Mouse (Mus musculus): ENCODE results near the gene Rbp1.

The Rbp1 gene

GRCm38 (mm10) chr9:98425351-98425880, 2.7 kb downstream of the Rbp1 start:
- DNase-seq (ENCODE audit: low spot score): no peak

- no peak for DNase-seq (ENCODE audit: low spot score)
These were observed 5.3 kb downstream of the Rbp1 start for GRCm38 (mm10) chr9:98427906-98428517.

- no peak for DNase-seq (ENCODE audit: low spot score)
These were observed 6.0 kb downstream of the Rbp1 start for GRCm38 (mm10) chr9:98428783-98429182.

DNA sequence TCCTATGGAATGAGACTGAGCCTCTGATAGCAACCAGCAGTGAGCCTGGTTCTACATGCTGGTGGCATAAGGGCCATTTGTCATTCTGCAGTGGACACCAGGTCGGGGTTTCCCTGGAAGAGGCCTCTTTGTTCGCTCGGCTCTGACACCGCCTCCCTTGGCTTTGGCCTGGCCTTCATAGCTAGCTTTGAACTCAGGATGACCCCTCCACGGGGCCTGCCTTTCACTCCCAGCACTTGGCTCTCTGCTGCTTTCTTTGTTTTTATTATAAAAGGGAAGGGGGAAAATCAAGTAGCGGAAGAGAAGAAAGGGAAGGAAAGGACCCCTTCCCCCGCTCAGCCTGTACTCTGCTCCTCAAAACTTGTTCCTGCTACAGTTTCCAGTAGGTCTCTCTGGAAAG, 7.0 kb downstream of the Rbp1 start:
- DNase-seq (ENCODE audit: low spot score): no peak

GRCm38 (mm10) chr9:98430528-98430927, 7.8 kb downstream of the Rbp1 start:
- DNase-seq (ENCODE audit: low spot score): no peak

- no peak for DNase-seq (ENCODE audit: low spot score)
These were observed 10.3 kb downstream of the Rbp1 start for GRCm38 (mm10) chr9:98433021-98433420.

DNA sequence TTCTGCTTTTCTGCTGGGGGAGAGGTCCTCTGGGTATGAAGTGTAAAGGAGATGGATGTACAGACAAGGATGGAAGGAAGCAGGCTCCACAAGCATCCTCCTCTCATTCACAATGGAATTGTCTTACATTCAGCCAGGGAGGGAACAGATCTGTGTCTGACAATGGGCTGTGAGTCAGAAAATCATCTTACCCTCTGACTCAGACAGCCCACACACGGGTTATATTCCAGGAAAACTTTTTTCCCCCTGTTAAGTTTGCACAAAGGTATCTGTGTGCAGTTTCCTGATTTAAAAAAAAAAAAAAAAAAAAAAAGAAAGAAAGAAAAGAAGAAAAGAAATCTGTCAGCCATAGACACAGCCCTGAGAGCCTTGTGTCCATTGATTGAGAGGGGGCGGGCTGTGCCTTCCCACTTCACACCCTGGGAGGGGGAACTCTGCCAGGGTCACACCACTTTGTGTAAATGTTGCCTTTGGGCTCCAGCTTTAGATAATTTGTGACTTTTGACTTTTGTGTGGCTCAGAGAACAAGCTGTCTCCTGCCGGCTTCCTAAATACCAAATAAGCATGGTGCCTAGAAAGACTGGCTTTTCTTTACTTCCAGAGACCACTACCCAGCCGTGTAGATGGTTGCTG, 11.3 kb downstream of the Rbp1 start:
- DNase-seq (ENCODE audit: low spot score): no peak

DNA sequence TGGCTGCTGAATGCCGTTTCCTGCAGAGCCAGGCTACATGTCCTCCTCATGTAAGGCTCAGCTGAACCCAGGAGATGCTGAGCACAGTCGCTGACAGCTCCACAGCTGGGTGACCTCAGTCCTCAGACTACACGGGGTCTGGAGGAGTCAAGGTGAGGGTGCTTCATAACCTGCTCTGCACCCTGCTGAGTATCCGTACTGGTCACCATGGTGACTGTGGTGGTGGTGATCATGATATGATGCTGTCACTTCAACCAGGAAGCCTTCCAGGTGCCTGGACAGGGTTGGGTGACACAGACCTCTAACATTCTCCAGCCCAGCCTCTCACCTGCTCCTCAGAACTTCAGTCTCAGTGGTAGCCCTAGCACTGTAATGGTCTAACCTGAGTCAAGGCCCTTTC, 15.1 kb downstream of the Rbp1 start:
- DNase-seq (ENCODE audit: low spot score): no peak

GRCm38 (mm10) chr9:98439091-98439490, 16.3 kb downstream of the Rbp1 start:
- DNase-seq (ENCODE audit: low spot score): no peak

DNA sequence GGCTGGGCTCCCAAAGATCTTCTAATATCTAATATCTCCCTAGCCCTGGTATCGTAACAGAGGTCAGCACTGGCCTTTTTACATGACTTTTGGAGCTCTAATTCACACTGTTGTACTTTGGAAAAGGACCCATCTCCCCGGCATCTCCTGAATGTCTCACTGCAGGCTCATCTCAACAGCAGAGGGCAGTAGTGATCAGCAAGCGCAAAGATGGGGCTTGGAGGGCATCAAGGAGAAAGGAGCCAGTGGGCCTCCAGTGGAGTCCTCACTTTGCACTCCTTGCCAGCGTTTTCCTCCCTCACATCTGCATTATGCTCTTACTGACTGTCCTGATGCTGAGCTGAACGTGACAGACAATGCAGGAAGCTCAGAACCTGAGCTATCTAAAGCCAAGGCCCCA, 19.9 kb downstream of the Rbp1 start:
- DNase-seq (ENCODE audit: low spot score): no peak

DNA sequence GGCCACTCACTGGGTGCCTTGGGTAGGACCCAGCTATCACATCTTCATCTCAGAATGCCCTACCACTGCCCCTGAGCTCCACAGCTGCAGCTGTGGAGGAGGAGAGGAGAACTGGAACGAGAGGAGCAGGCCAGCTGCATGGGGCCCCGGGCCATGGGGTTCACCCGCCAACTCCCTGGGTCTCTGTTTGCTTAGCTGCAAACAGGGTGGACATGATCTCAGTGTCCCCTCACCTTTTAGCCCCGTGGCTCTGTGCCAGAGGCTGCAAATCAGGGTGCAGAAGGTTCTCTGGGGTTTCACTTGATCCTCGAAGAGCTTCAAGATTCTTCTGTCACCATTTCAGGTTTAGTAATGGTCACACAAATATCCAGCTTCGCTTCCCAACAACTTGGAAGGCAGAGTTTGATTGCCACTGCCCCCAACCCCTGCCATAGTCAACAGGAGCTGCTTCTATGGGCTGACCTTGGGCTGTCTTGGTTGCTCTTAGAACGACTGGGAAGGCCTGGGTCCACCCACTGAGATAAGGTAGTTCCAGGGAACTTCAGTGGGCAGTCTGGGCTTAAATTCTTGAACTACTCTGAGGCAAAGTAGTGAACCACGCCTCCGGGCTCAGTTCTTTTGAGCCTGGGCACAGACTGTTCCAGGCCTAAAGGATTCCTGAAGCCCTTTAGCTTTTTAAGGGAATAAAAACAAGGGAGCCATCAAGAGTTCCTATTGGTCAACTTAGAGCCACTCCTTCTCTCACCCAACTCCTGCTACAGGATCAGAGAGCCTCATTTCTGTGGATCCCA, 22.8 kb downstream of the Rbp1 start:
- DNase-seq (ENCODE audit: low spot score): no peak

GRCm38 (mm10) chr9:98450976-98451375, 28.2 kb downstream of the Rbp1 start:
- DNase-seq (ENCODE audit: low spot score): no peak

DNA sequence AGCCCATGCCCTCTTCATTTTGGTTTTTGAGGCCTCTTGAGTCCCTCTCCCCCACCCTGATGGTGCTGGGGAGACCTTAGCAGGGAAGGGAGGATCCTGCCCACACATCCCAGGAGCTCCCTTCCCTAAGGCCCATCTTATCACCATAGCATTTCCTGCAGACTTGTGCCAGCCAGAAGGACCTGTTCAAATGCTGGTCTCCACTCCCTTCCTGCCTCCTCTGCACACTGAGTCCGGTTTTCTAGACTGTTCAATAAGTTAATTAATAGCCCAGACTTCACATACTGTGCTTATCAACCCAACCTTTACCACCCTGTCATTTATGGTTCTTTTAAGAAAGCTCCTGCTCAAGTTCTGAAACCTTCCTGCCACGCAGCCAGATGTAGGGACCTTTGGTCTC, 43.9 kb downstream of the Rbp1 start:
- DNase-seq (ENCODE audit: low spot score): no peak

DNA sequence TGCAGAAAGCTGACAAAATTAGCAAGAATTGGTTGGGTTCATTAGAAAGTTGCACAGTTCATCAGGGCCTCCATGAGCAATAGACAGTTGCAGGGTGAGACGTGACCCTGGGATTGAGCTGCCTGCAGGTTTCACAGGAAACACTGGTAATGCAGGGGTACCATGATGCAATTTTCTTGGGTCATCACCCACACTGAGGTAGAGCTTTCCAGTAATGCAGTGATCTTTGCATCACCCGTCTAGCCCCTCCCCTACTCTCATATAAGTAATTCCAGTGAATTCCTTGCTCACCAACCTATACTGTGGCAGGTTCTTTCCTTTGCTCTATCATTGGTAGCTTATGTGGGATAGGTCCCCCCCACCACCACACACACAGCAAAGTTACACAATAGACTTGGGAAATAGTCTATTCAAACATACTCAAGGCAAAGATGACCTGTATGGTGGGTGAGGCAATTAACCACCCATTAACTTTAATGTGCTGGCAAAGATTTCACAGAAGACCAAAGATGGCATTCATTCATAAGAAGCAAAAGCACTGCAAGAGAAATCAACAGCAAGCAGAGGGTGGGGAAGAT, 57.5 kb downstream of the Rbp1 start:
- DNase-seq (ENCODE audit: low spot score): no peak

DNA sequence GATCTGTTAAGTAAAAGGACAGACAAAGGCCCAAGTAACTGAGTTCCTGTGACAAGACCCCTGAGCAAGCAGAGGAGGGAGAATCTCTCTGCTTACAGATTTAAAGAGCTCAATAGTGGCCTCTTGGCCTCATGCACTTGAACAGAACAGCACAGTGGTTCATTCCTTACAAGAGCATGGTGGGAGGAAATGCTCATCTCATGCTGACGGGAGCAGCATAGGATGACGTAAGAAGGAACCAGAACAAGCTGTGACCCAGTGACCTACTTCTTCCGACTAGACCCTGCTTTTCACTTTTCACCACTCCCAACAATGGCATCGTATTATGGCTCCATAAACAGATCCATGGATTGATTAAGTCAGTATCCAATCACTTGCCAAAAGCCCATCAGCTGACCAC, 59.5 kb downstream of the Rbp1 start:
- DNase-seq (ENCODE audit: low spot score): no peak

- no peak for DNase-seq (ENCODE audit: low spot score)
These were observed 62.3 kb downstream of the Rbp1 start for GRCm38 (mm10) chr9:98485020-98485419.

GRCm38 (mm10) chr9:98485815-98486214, 63.1 kb downstream of the Rbp1 start, which contains the start of gene Rbp2:
TSS of gene Rbp2 (plus strand) at chr9:98486115.
- no peak for DNase-seq (ENCODE audit: low spot score)

DNA sequence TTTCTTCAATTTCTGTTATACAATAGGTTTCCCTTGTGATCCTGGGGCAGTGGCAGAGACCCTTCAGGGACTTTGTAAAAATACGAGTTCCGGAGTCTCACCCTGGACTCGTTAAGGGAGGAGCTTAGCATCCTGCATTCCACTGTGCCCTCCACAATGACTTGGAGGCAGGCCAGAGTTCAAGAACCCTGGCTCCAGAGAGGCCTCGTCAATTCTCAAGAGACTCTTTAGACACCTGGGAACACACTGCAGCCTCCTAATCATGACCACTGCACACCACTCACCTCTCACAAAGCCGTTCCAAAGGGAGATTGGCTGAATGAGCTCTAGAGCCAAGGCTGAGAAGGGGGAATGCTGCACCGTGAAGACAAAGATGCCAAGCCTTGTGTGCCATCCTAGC, 64.5 kb downstream of the Rbp1 start:
- no peak for DNase-seq (ENCODE audit: low spot score)

- no peak for DNase-seq (ENCODE audit: low spot score)
These were observed 66.8 kb downstream of the Rbp1 start for GRCm38 (mm10) chr9:98489532-98489931.

- DNase-seq (ENCODE audit: low spot score): no peak
These were observed 67.4 kb downstream of the Rbp1 start for GRCm38 (mm10) chr9:98490128-98490527.

DNA sequence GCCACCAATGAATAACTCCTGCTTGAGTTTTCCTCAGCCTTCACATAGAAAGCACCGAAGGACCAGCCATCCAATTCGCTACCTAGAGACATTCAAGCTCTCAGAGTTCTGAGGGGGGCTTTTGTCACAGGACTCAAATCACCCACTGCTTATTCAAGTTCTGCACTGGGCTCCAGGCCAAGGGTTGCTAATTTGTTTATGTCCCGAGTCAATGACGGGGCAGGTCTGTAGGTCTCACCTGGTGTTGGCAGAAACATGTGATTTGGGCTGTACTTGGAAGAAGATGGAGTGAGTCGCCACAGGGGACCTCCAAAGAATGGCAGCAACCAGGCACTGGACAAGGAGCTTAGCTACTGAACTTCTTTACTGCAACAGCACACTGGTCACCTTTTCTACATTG, 68.3 kb downstream of the Rbp1 start:
- DNase-seq (ENCODE audit: low spot score): no peak

DNA sequence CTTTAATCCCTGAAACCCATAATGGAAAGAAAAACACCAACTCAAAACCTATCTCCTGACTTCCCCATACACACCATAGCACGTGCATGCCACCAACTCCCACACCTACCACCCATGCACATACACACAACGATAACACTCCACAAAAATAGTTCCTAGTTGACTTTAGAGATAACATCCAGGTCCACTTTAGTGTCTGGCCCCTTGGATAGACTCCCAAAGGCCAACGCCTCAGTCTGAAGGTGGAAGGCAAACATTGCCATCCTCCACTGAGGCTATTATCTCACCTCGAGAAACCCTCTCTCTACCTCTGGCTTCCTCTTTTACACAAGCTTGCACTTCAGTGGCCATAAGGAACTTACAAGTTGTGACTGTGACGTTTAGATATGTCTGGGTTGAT, 69.5 kb downstream of the Rbp1 start:
- DNase-seq (ENCODE audit: low spot score): no peak

- no peak for DNase-seq (ENCODE audit: low spot score)
These were observed 70.1 kb downstream of the Rbp1 start for GRCm38 (mm10) chr9:98492821-98493220.
